Mouse (Mus musculus) spleen, postnatal 14 days (tissue): ENCODE results near the gene Trcg1.
A peak's percentile ranks its signal among the peaks of the same experiment; 100 is the strongest.

Source experiments
- DNase-seq, 2 experiments: peaks; one replicate each; pipeline ENCODE4 v3.0.0; 2021 to 2022; ENCODE audit warnings: low spot score in 2 of 2

The Trcg1 gene

GRCm38 (mm10) chr9:57232341-57232940, 3.9 kb upstream of the Trcg1 start:
- no peak for DNase-seq

GRCm38 (mm10) chr9:57233142-57233541, 3.2 kb upstream of the Trcg1 start:
- DNase-seq, result no peak

GRCm38 (mm10) chr9:57233767-57234166, 2.6 kb upstream of the Trcg1 start:
- no peak for DNase-seq

- no peak for DNase-seq
Measured at GRCm38 (mm10) chr9:57237705-57238104, 1.3 kb downstream of the Trcg1 start.

GRCm38 (mm10) chr9:57238220-57238619, 1.9 kb downstream of the Trcg1 start:
- no peak for DNase-seq

GRCm38 (mm10) chr9:57241111-57241510, 4.8 kb downstream of the Trcg1 start:
- no peak for DNase-seq

GRCm38 (mm10) chr9:57242916-57243315, 6.6 kb downstream of the Trcg1 start:
- no peak for DNase-seq

- DNase-seq, result no peak
Measured at GRCm38 (mm10) chr9:57244106-57244685, 7.8 kb downstream of the Trcg1 start.

- no peak for DNase-seq
Measured at GRCm38 (mm10) chr9:57246482-57246881, 10.1 kb downstream of the Trcg1 start.

GRCm38 (mm10) chr9:57247201-57247671, 10.9 kb downstream of the Trcg1 start:
- DNase-seq, result no peak

GRCm38 (mm10) chr9:57248030-57248942, 11.9 kb downstream of the Trcg1 start:
- no peak for DNase-seq

GRCm38 (mm10) chr9:57250026-57250425, 13.7 kb downstream of the Trcg1 start:
- no peak for DNase-seq

- DNase-seq, result no peak
Measured at GRCm38 (mm10) chr9:57251139-57251538, 14.8 kb downstream of the Trcg1 start.

- DNase-seq, result no peak
Measured at GRCm38 (mm10) chr9:57254061-57254460, 17.7 kb downstream of the Trcg1 start.

GRCm38 (mm10) chr9:57254823-57255495, 18.6 kb downstream of the Trcg1 start:
- no peak for DNase-seq

- DNase-seq, result no peak
Measured at GRCm38 (mm10) chr9:57256309-57256708, 20.0 kb downstream of the Trcg1 start.

GRCm38 (mm10) chr9:57256861-57257260, 20.5 kb downstream of the Trcg1 start:
- DNase-seq, result no peak

- DNase-seq, result no peak
Measured at GRCm38 (mm10) chr9:57257627-57258026, 21.3 kb downstream of the Trcg1 start.

- peak; percentile 92 to 97 for DNase-seq
Measured at GRCm38 (mm10) chr9:57259736-57260135, 23.4 kb downstream of the Trcg1 start.

GRCm38 (mm10) chr9:57260940-57261339, 24.6 kb downstream of the Trcg1 start:
- DNase-seq, result peak in 1 of 2 experiments; percentile 36

GRCm38 (mm10) chr9:57261516-57261912, 25.2 kb downstream of the Trcg1 start:
- peak; percentile 54 to 64 for DNase-seq
